Mouse (Mus musculus) stomach, embryonic 14.5 days (tissue): ENCODE measurements around the gene Ccdc85b. TPM values are rescaled to one million over a fixed set of nuclear protein-coding genes. Genes with fewer than 3 reads are reported as not detected.

Source experiments
- ATAC-seq: fragments of 200-750 bp; cut with Nextera tagmentation; 2 replicates; pipeline ENCODE4 v1.8.0; 2017; ENCODE audit warnings: low read depth, moderate TSS enrichment; ENCODE audit not compliant: insufficient number of reproducible peaks, insufficient read depth, low FRiP score
- H3K27ac ChIP-seq: fragments of 300-500 bp; sonication (generic); 2 replicates; pipeline ENCODE4 v1.5.1; 2014; ENCODE audit warnings: mild to moderate bottlenecking, low read length, moderate library complexity, mixed read lengths
- H3K27me3 ChIP-seq: fragments of 300-500 bp; sonication (generic); 2 replicates; pipeline ENCODE4 v1.6.1; 2014; ENCODE audit warnings: low read length, control low read depth, mixed read lengths; ENCODE audit not compliant: control insufficient read depth, insufficient read depth
- H3K36me3 ChIP-seq: fragments of 300-500 bp; sonication (generic); 2 replicates; pipeline ENCODE4 v1.6.1; 2014; ENCODE audit warnings: mild to moderate bottlenecking, control low read depth, low read length, moderate library complexity, mixed read lengths; ENCODE audit not compliant: control insufficient read depth, insufficient read depth
- H3K4me1 ChIP-seq: fragments of 300-500 bp; sonication (generic); 2 replicates; pipeline ENCODE4 v1.6.1; 2014; ENCODE audit warnings: low read length, control low read depth, mixed read lengths; ENCODE audit not compliant: control insufficient read depth, insufficient read depth
- H3K4me2 ChIP-seq: fragments of 300-500 bp; sonication (generic); replicated peaks from 2 replicates; pipeline ENCODE4 v1.6.1; 2014; ENCODE audit warnings: low read depth, low read length, control low read depth
- H3K4me3 ChIP-seq: fragments of 300-500 bp; sonication (generic); 2 replicates; pipeline ENCODE4 v1.5.1; 2014; ENCODE audit warnings: low read depth, low read length, control low read depth
- H3K9ac ChIP-seq: fragments of 300-500 bp; sonication (generic); replicated peaks from 2 replicates; pipeline ENCODE4 v1.6.1; 2014; ENCODE audit warnings: low read depth, mild to moderate bottlenecking, control low read depth, low read length, moderate library complexity, mixed read lengths
- H3K9me3 ChIP-seq: fragments of 300-500 bp; sonication (generic); 2 replicates; pipeline ENCODE4 v1.6.1; 2016; ENCODE audit warnings: low read depth, low read length, control low read depth; ENCODE audit not compliant: control insufficient read depth
- WGBS: fragments of 180-500 bp; shearing (Covaris S2); extraction: QIAGEN DNeasy Blood & Tissue Kit; methylation state at CpG from one replicate; pipeline ENCODE4 v1.1.7; 2014; 5-methylcytosine and 5-hydroxymethylcytosine counted together
- polyA plus RNA-seq: library from polyadenylated mRNA; unstranded; fragments of >200 nt; fragmentation: Nextera tagmentation; extraction: Ambion mirVana; gene quantifications from 2 replicates; pipeline ENCODE4 v1.2.1, GENCODE M21; 2014

Gene Ccdc85b
- polyA plus RNA-seq, 1 experiment from 2014 or later = 6.8 TPM

DNA sequence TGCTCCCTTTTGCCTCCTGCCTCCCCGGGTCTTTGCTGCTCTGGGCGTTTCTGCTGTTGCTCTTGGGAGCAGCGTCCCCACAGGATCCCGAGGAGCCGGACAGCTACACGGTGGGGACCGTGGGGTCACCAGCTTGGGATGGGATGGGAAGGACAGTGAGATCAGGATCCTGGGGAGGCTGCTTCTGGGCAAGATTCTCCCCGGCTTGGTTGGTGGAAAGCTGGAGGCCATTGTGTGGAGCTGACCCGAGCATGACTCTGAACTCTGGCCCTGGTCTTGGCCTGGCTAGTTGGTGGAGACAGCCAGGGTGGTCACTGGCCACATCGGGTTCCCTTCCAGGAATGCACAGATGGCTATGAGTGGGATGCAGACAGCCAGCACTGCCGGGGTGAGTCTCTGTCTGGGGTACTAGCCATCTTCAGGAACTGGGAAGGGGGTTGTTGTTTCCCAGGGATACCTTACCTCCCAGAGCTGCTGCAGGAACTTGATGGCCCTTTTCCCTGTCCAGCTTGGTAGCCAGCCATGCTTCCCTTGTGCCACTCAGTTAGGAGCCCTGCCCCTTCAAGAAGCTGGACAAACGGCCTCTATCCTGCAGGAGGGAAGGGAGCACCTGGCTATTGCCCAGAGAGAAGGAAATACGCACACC is 17.5 kb upstream of the Ccdc85b start:
- peak overlapping the region; percentile 90 for H3K27ac ChIP-seq
- no peak for ATAC-seq
- peaks cover 5% of the 10 kb centered on the region for H3K4me1 ChIP-seq
- peak overlapping the region; percentile 55 for H3K4me3 ChIP-seq
- no peaks in the 10 kb centered on the region for H3K9me3 ChIP-seq
- peak overlapping the region; percentile 70 for H3K9ac ChIP-seq
- WGBS = 13% methylated on average over 13 of the region's 13 CpGs
- H3K4me2 ChIP-seq = peak overlapping the region; percentile 82
- no peaks in the 10 kb centered on the region for H3K27me3 ChIP-seq
- peaks cover 11% of the 10 kb centered on the region; the same call in 1 of the 2 replicates for H3K36me3 ChIP-seq

DNA sequence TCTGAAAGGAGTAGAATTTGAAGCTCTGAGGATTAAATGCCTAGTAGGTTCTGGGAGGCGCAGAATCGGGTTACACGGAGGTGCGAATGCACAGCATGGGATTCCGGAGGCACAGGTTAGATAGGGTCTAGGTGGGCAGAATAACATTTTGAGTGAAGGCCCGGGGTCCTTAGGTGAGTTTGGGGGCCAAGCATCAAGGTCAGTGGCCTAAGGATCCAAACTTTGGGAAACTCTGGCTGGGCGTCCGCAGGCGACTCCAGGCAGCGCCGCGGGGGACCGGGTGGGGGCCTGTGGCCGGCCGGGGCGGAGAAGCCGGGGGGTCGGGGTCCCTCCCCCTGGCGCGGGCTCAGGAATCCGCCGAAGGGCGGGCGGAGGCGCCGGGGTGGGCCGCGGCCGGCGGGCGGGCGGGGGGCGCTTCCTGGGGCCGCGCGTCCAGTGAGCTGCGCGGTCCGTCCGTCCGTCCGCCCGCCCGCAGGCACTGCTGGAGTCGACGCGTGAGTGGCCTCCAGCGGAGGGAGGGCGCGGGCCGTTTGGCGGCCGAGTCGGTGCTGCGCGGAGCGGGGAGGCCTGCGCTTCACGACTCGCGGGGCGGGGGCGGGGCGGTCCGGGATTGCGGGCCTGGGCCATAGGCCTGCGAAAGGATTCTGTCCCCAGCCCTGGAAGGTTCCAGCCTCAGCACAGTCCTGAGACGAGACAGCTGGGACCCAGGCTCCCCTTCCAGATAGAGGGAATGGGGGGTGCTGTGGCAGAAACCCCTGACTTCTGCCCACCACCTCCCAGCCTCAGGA is 16.8 kb upstream of the Ccdc85b start:
- WGBS = under 1% methylated on average over 33 of the region's 68 CpGs
- H3K4me1 ChIP-seq = peaks cover 5% of the 10 kb centered on the region
- peak; percentile 50 for ATAC-seq
- H3K36me3 ChIP-seq = peaks cover 10% of the 10 kb centered on the region; the same call in 1 of the 2 replicates
- H3K9ac ChIP-seq = peak overlapping the region; percentile 70
- peak overlapping the region; percentile 82 for H3K4me2 ChIP-seq
- H3K4me3 ChIP-seq = peak overlapping the region; percentile 55
- no peaks in the 10 kb centered on the region for H3K27me3 ChIP-seq
- no peaks in the 10 kb centered on the region for H3K9me3 ChIP-seq
- peak overlapping the region; percentile 90 for H3K27ac ChIP-seq

DNA sequence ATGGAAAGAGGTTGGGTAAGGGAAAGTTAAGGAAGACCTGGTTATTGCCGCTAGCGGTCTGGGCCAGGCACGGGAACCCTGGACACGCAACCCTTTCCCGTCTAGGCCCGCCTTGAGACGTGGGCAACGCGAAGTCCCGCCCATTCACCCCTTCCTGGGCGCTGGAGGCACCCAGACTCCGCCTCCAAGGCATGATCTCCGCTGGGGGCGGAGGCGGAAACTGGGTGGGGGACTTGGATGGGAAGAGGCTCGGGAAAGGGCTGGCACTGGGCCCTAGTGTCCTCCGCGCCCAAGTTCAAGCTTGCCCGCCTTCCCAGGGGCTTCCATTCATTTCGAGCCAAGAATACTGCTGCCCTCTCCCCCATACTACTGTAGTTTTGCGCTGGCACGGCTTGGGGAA is 16.0 kb upstream of the Ccdc85b start, which contains the start of gene Efemp2:
Efemp2 (plus strand) TSS at position 235 of the 400 bp plus-strand sequence.
- WGBS = 0% methylated on average over 22 of the region's 22 CpGs

DNA sequence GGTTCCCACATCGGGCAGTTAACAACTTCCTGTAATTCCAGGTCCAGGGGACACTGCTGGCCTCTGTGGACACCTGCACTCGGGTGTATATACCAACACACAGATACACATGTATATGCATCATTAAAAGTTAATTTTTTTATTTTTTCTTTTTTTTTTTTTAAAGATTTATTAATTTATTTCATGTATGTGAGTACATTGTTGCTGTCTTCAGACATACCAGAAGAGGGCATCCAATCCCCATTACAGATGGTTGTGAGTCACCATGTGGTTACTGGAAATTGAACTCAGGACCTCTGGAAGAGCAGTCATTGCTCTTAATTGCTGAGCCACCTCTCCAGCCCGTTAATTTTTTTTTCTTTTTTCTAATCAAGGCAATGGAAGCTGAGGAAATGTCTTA is 15.2 kb upstream of the Ccdc85b start:
- H3K4me2 ChIP-seq = no peak overlapping the region
- peaks cover 8% of the 10 kb centered on the region for H3K4me1 ChIP-seq
- H3K4me3 ChIP-seq = no peak overlapping the region
- no peak overlapping the region for H3K27ac ChIP-seq
- no peaks in the 10 kb centered on the region for H3K9me3 ChIP-seq
- H3K27me3 ChIP-seq = no peaks in the 10 kb centered on the region
- 76% methylated on average over 3 of the region's 3 CpGs for WGBS
- H3K36me3 ChIP-seq = peaks cover 6% of the 10 kb centered on the region; the same call in 1 of the 2 replicates
- no peak overlapping the region for H3K9ac ChIP-seq
- ATAC-seq = no peak

More for the DNA sequence above, 16.0 kb upstream of the Ccdc85b start, which contains the start of gene Efemp2:
- Histone ChIP-seq H3K9me3 (no peaks in the 10 kb centered on the region), H3K9ac (peak within 1 kb of the TSS; percentile 70), H3K4me1 (peaks cover 5% of the 10 kb centered on the region), H3K27me3 (no peaks in the 10 kb centered on the region), H3K27ac (peak within 1 kb of the TSS; percentile 90), H3K36me3 (peaks cover 6% of the 10 kb centered on the region; the same call in 1 of the 2 replicates), H3K4me3 (peak within 1 kb of the TSS; percentile 55), H3K4me2 (peak within 1 kb of the TSS; percentile 82)
- peak; percentile 82 for ATAC-seq

DNA sequence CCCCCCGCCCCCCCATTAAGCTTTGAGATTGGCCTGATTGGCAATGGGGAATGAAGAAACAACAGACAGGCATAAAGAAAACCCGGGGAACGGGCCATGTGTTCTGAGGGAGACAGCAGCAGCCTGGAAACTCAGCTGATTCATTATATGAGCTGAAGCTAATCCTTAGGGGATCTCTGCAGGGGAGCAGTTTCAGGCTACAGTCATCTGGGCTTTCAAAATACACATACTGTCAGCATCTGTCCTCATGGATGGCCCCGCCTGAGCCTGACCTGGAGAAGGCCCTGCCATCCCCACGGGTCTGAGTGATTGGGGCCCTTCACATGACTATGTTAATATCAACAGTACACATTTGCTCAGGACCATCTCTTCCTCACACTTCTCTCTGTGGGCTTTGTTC is 14.2 kb upstream of the Ccdc85b start:
- H3K4me1 ChIP-seq = peaks cover 8% of the 10 kb centered on the region
- H3K4me2 ChIP-seq = no peak overlapping the region
- H3K36me3 ChIP-seq = 0 out of 2 replicates have a peak, but pooled peaks cover 7% of the 10 kb centered on the region
- H3K4me3 ChIP-seq = no peak overlapping the region
- no peak overlapping the region for H3K9ac ChIP-seq
- no peaks in the 10 kb centered on the region for H3K27me3 ChIP-seq
- no peaks in the 10 kb centered on the region for H3K9me3 ChIP-seq
- ATAC-seq = no peak
- 45% methylated on average over 5 of the region's 5 CpGs for WGBS
- no peak overlapping the region for H3K27ac ChIP-seq

DNA sequence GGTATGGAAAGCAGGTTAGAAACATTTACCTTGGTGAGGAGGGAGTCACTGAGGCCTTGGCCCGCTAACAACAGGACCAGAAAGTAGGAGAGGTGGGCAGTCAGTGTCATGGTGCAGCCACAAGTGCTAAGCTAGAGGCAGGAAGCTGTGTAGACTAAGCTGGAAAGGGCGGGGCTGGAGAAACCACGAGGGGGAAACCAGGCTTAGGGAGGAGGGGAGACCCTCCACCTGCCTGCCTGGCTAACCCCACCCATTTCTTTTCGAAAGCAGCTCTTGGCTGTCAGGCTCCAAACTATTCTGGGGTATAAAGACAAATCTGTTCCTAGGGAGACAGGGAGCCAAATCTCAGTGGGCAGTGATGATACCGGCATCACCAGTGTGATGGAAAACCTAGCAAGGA is 10.7 kb upstream of the Ccdc85b start, which contains the start of gene Ctsw:
Ctsw (minus strand) TSS at position 134 of the 400 bp plus-strand sequence.
- H3K4me3 ChIP-seq = no peak within 1 kb of the TSS
- WGBS = 39% methylated on average over 5 of the region's 5 CpGs
- no peaks in the 10 kb centered on the region for H3K27me3 ChIP-seq
- no peak within 1 kb of the TSS for H3K4me2 ChIP-seq
- no peak for ATAC-seq
- no peak within 1 kb of the TSS for H3K9ac ChIP-seq
- peaks cover 33% of the 10 kb centered on the region for H3K36me3 ChIP-seq
- H3K4me1 ChIP-seq = 0 out of 2 replicates have a peak, but pooled peaks cover 8% of the 10 kb centered on the region
- H3K27ac ChIP-seq = no peak within 1 kb of the TSS
- no peaks in the 10 kb centered on the region for H3K9me3 ChIP-seq

DNA sequence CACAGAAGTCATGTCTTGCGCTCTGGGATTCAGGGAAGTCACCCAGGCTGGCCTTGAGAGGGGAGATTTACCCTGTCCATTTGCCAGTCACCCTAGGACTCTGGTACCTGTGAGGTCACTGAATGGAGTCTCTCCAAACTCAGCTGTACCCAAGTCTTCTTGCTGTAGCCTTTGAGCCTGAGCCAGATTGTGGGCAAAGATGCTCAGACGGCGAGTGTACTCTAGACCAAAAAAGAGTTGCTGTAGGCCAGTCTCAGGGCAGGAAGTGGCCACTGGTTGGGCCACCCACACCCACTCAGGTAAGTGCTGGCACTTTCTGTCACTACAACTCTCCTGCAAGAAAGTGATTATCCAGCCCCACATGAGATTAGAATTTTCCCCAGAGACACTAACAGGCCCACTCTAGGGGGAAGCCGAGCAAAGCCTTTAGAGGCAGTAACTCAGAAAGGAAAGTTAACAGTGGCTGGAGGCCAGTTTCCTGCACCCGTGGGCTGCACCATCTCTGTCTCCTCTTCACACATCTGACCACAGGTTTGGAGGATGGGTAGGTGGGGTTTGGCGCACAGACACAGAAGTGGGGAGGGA is 9.3 kb upstream of the Ccdc85b start:
- Histone ChIP-seq H3K9ac (no peak overlapping the region), H3K36me3 (peaks cover 44% of the 10 kb centered on the region), H3K27ac (no peak overlapping the region), H3K27me3 (no peaks in the 10 kb centered on the region), H3K4me3 (no peak overlapping the region), H3K9me3 (no peaks in the 10 kb centered on the region), H3K4me2 (no peak overlapping the region), H3K4me1 (0 out of 2 replicates have a peak, but pooled peaks cover 8% of the 10 kb centered on the region)
- WGBS = 89% methylated on average over 6 of the region's 6 CpGs
- ATAC-seq = no peak

DNA sequence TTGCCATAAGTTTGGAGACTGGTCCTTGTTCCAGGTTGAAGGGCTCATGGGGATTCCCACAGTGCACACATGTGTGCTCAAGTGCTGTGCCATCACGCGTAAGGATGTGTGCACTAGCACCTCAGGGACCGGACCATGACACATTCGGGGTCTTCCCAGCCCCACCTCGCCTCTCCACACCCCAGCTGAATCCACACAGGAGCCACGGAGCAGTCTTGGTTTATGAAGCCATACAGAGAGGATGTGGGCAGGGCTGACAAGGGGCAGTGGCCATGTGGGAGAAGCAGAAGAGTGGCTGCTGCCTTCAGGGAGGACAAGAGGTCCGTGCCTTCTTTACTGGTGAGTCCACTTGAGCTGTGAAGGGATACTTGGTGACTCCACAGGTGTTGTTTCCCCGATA is 7.3 kb upstream of the Ccdc85b start:
- no peak for ATAC-seq
- no peaks in the 10 kb centered on the region for H3K27me3 ChIP-seq
- H3K27ac ChIP-seq = no peak overlapping the region
- peaks cover 47% of the 10 kb centered on the region for H3K36me3 ChIP-seq
- no peak overlapping the region for H3K4me3 ChIP-seq
- peaks cover 13% of the 10 kb centered on the region; the same call in 1 of the 2 replicates for H3K4me1 ChIP-seq
- H3K9ac ChIP-seq = no peak overlapping the region
- WGBS = 95% methylated on average over 8 of the region's 8 CpGs
- H3K4me2 ChIP-seq = no peak overlapping the region
- no peaks in the 10 kb centered on the region for H3K9me3 ChIP-seq
